Mouse (Mus musculus): Measurements from ENCODE around the gene Itpr1. TPM values are rescaled to one million over a fixed set of nuclear protein-coding genes. Genes with fewer than 3 reads are reported as not detected.
A peak's percentile ranks its signal among the peaks of the same experiment; 100 is the strongest.

The Itpr1 gene
- polyA plus RNA-seq, 1 experiment from 2014 or later: 16.6 TPM

DNA sequence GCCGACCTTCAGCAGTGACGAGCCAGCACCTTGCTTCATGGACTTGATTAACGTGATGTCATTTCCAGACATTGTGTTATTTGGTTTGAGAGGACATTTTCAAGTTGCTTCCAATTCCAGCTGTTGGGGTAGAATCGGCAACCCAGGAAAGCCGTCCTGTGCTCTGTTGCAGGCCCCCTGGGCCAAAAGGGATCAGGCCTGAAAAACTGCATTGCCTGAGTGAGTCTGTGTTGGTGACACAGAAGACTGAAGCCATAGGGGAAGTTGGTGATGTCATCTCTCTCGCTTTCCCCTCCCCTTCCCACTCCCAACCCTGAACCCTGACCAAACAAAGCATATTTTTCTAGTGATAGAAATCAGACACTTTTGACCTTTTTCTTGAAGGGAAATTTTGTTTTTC, 114.7 kb downstream of the Itpr1 start:
- no peak overlapping the region for H3K4me2 ChIP-seq (ENCODE audit: low read length)
- peak overlapping the region; percentile 35 to 56; a peak in 2 of 4 replicates for H3K27ac ChIP-seq (replicated peaks in 1 of 2; ENCODE audit: control insufficient read depth in 1 of 2, insufficient read depth in 1 of 2, low read depth in 2 of 2, low read length in 2 of 2)
- no peaks in the 10 kb centered on the region for H3K27me3 ChIP-seq (ENCODE audit: control insufficient read depth, insufficient read depth, low read length)
- no peaks in the 10 kb centered on the region for H3K9me3 ChIP-seq (ENCODE audit: control insufficient read depth, low read length)
- H3K9ac ChIP-seq (ENCODE audit: low read length): no peak overlapping the region
- WGBS: 62% methylated on average over 6 of the region's 6 CpGs
- no peaks in the 10 kb centered on the region for H3K36me3 ChIP-seq (ENCODE audit: control insufficient read depth, insufficient read depth, low read length)
- ATAC-seq (ENCODE audit: insufficient number of reproducible peaks, insufficient read depth, low FRiP score, low read depth): no peak
- peaks cover 17 to 34% of the 10 kb centered on the region in 2 experiments for H3K4me1 ChIP-seq (ENCODE audit: control insufficient read depth in 2 of 2, insufficient read depth in 2 of 2, low read length in 2 of 2)
- H3K4me3 ChIP-seq (ENCODE audit: control insufficient read depth in 1 of 2, insufficient read depth in 1 of 2, low read depth in 1 of 2, low read length in 2 of 2): no peak overlapping the region

DNA sequence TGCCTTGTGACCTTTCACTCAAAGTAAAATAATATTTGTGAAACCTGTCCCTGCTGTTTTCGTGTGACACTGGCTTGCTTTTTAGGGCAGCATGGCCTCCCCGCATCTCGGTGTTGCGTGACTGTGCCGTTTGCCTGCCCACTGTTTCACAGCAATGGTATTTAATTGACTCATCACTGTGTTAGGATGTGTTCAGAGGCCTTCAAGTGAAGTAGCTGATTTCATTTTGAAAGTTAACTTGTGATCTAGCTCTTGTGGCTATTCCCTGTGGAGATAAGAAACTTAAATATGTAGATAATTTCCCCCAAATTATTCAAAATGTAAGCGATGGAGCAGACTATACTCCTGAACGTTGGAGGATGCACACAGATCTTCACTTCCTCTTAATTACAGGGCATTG, 115.4 kb downstream of the Itpr1 start:
- 78% methylated on average over 7 of the region's 7 CpGs for WGBS
- H3K4me1 ChIP-seq (ENCODE audit: control insufficient read depth in 2 of 2, insufficient read depth in 2 of 2, low read length in 2 of 2): peaks cover 17 to 34% of the 10 kb centered on the region in 2 experiments
- H3K4me3 ChIP-seq (ENCODE audit: control insufficient read depth in 1 of 2, insufficient read depth in 1 of 2, low read depth in 1 of 2, low read length in 2 of 2): no peak overlapping the region
- no peak overlapping the region for H3K9ac ChIP-seq (ENCODE audit: low read length)
- ATAC-seq (ENCODE audit: insufficient number of reproducible peaks, insufficient read depth, low FRiP score, low read depth): no peak
- H3K9me3 ChIP-seq (ENCODE audit: control insufficient read depth, low read length): no peaks in the 10 kb centered on the region
- H3K27me3 ChIP-seq (ENCODE audit: control insufficient read depth, insufficient read depth, low read length): no peaks in the 10 kb centered on the region
- H3K36me3 ChIP-seq (ENCODE audit: control insufficient read depth, insufficient read depth, low read length): no peaks in the 10 kb centered on the region
- no peak overlapping the region for H3K4me2 ChIP-seq (ENCODE audit: low read length)
- no peak overlapping the region for H3K27ac ChIP-seq (replicated peaks in 1 of 2; ENCODE audit: control insufficient read depth in 1 of 2, insufficient read depth in 1 of 2, low read depth in 2 of 2, low read length in 2 of 2)

- WGBS: 47% methylated on average over 8 of the region's 8 CpGs
- Histone ChIP-seq H3K27me3 (ENCODE audit: control insufficient read depth, insufficient read depth, low read length) (no peaks in the 10 kb centered on the region), H3K4me3 (ENCODE audit: control insufficient read depth in 1 of 2, insufficient read depth in 1 of 2, low read depth in 1 of 2, low read length in 2 of 2) (no peak overlapping the region), H3K4me2 (ENCODE audit: low read length) (no peak overlapping the region), H3K9me3 (ENCODE audit: control insufficient read depth, low read length) (no peaks in the 10 kb centered on the region), H3K36me3 (ENCODE audit: control insufficient read depth, insufficient read depth, low read length) (no peaks in the 10 kb centered on the region), H3K4me1 (ENCODE audit: control insufficient read depth in 2 of 2, insufficient read depth in 2 of 2, low read length in 2 of 2) (peaks cover 20 to 34% of the 10 kb centered on the region in 2 experiments), H3K9ac (ENCODE audit: low read length) (no peak overlapping the region), H3K27ac (replicated peaks in 1 of 2; ENCODE audit: control insufficient read depth in 1 of 2, insufficient read depth in 1 of 2, low read depth in 2 of 2, low read length in 2 of 2) (no peak overlapping the region; a peak in 1 of 4 replicates)
- no peak for ATAC-seq (ENCODE audit: insufficient number of reproducible peaks, insufficient read depth, low FRiP score, low read depth)
Measured at GRCm38 (mm10) chr6:108330461-108330860, 117.6 kb downstream of the Itpr1 start.

GRCm38 (mm10) chr6:108331268-108331667, 118.4 kb downstream of the Itpr1 start:
- WGBS: 62% methylated on average over 3 of the region's 3 CpGs
- ATAC-seq (ENCODE audit: insufficient number of reproducible peaks, insufficient read depth, low FRiP score, low read depth): no peak
- H3K4me1 ChIP-seq (ENCODE audit: control insufficient read depth in 2 of 2, insufficient read depth in 2 of 2, low read length in 2 of 2): peaks cover 16 to 26% of the 10 kb centered on the region in 2 experiments
- H3K4me2 ChIP-seq (ENCODE audit: low read length): no peak overlapping the region
- H3K36me3 ChIP-seq (ENCODE audit: control insufficient read depth, insufficient read depth, low read length): no peaks in the 10 kb centered on the region
- H3K27ac ChIP-seq (replicated peaks in 1 of 2; ENCODE audit: control insufficient read depth in 1 of 2, insufficient read depth in 1 of 2, low read depth in 2 of 2, low read length in 2 of 2): no peak overlapping the region
- no peak overlapping the region for H3K4me3 ChIP-seq (ENCODE audit: control insufficient read depth in 1 of 2, insufficient read depth in 1 of 2, low read depth in 1 of 2, low read length in 2 of 2)
- no peak overlapping the region for H3K9ac ChIP-seq (ENCODE audit: low read length)
- H3K9me3 ChIP-seq (ENCODE audit: control insufficient read depth, low read length): no peaks in the 10 kb centered on the region
- no peaks in the 10 kb centered on the region for H3K27me3 ChIP-seq (ENCODE audit: control insufficient read depth, insufficient read depth, low read length)

GRCm38 (mm10) chr6:108334059-108334458, 121.2 kb downstream of the Itpr1 start:
- no peak overlapping the region for H3K4me3 ChIP-seq (ENCODE audit: control insufficient read depth in 1 of 2, insufficient read depth in 1 of 2, low read depth in 1 of 2, low read length in 2 of 2)
- no peak overlapping the region for H3K9ac ChIP-seq (ENCODE audit: low read length)
- peaks cover 8 to 16% of the 10 kb centered on the region in 2 experiments for H3K4me1 ChIP-seq (ENCODE audit: control insufficient read depth in 2 of 2, insufficient read depth in 2 of 2, low read length in 2 of 2)
- no peaks in the 10 kb centered on the region for H3K9me3 ChIP-seq (ENCODE audit: control insufficient read depth, low read length)
- no peak for ATAC-seq (ENCODE audit: insufficient number of reproducible peaks, insufficient read depth, low FRiP score, low read depth)
- H3K27ac ChIP-seq (replicated peaks in 1 of 2; ENCODE audit: control insufficient read depth in 1 of 2, insufficient read depth in 1 of 2, low read depth in 2 of 2, low read length in 2 of 2): no peak overlapping the region
- no peaks in the 10 kb centered on the region for H3K27me3 ChIP-seq (ENCODE audit: control insufficient read depth, insufficient read depth, low read length)
- no peak overlapping the region for H3K4me2 ChIP-seq (ENCODE audit: low read length)
- 83% methylated on average over 3 of the region's 3 CpGs for WGBS
- H3K36me3 ChIP-seq (ENCODE audit: control insufficient read depth, insufficient read depth, low read length): no peaks in the 10 kb centered on the region

- Histone ChIP-seq H3K9ac (ENCODE audit: low read length) (no peak overlapping the region), H3K36me3 (ENCODE audit: control insufficient read depth, insufficient read depth, low read length) (peaks cover 8% of the 10 kb centered on the region), H3K9me3 (ENCODE audit: control insufficient read depth, low read length) (no peaks in the 10 kb centered on the region), H3K27me3 (ENCODE audit: control insufficient read depth, insufficient read depth, low read length) (no peaks in the 10 kb centered on the region), H3K4me2 (ENCODE audit: low read length) (no peak overlapping the region), H3K4me3 (ENCODE audit: control insufficient read depth in 1 of 2, insufficient read depth in 1 of 2, low read depth in 1 of 2, low read length in 2 of 2) (no peak overlapping the region), H3K27ac (replicated peaks in 1 of 2; ENCODE audit: control insufficient read depth in 1 of 2, insufficient read depth in 1 of 2, low read depth in 2 of 2, low read length in 2 of 2) (no peak overlapping the region), H3K4me1 (ENCODE audit: control insufficient read depth in 2 of 2, insufficient read depth in 2 of 2, low read length in 2 of 2) (peaks cover 6 to 13% of the 10 kb centered on the region in 2 experiments)
- ATAC-seq (ENCODE audit: insufficient number of reproducible peaks, insufficient read depth, low FRiP score, low read depth): no peak
Measured at GRCm38 (mm10) chr6:108335202-108335823, 122.4 kb downstream of the Itpr1 start.

- Histone ChIP-seq H3K27me3 (ENCODE audit: control insufficient read depth, insufficient read depth, low read length) (no peaks in the 10 kb centered on the region), H3K27ac (replicated peaks in 1 of 2; ENCODE audit: control insufficient read depth in 1 of 2, insufficient read depth in 1 of 2, low read depth in 2 of 2, low read length in 2 of 2) (no peak overlapping the region), H3K9me3 (ENCODE audit: control insufficient read depth, low read length) (no peaks in the 10 kb centered on the region), H3K36me3 (ENCODE audit: control insufficient read depth, insufficient read depth, low read length) (peaks cover 15% of the 10 kb centered on the region), H3K9ac (ENCODE audit: low read length) (no peak overlapping the region), H3K4me1 (ENCODE audit: control insufficient read depth in 2 of 2, insufficient read depth in 2 of 2, low read length in 2 of 2) (peaks cover 4 to 11% of the 10 kb centered on the region in 2 experiments), H3K4me3 (ENCODE audit: control insufficient read depth in 1 of 2, insufficient read depth in 1 of 2, low read depth in 1 of 2, low read length in 2 of 2) (no peak overlapping the region), H3K4me2 (ENCODE audit: low read length) (no peak overlapping the region)
- WGBS: 88% methylated on average over 6 of the region's 6 CpGs
- ATAC-seq (ENCODE audit: insufficient number of reproducible peaks, insufficient read depth, low FRiP score, low read depth): no peak
Measured at GRCm38 (mm10) chr6:108336506-108336905, 123.6 kb downstream of the Itpr1 start.

DNA sequence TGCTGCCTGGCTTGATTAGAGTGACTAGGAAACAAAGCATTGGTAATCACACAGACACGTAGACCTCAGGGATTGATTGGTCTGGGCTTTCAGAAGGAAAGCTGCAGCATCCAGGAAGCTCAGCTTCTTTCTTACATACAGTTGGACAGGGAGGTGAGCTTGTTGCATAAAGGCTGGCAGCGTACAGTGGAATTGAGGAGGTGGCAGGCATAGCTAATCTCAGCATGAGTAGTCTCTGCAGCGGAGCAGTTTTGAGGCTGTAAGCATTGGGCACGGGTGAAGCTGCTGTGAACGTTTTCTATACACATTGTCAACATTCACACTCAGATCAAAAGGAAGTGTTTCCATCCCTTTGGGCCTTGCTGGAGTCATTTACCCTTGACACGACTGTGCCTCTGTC, 124.4 kb downstream of the Itpr1 start:
- Histone ChIP-seq H3K4me2 (ENCODE audit: low read length) (no peak overlapping the region), H3K4me3 (ENCODE audit: control insufficient read depth in 1 of 2, insufficient read depth in 1 of 2, low read depth in 1 of 2, low read length in 2 of 2) (no peak overlapping the region), H3K9ac (ENCODE audit: low read length) (no peak overlapping the region), H3K36me3 (ENCODE audit: control insufficient read depth, insufficient read depth, low read length) (peaks cover 15% of the 10 kb centered on the region), H3K27me3 (ENCODE audit: control insufficient read depth, insufficient read depth, low read length) (no peaks in the 10 kb centered on the region), H3K9me3 (ENCODE audit: control insufficient read depth, low read length) (no peaks in the 10 kb centered on the region), H3K4me1 (ENCODE audit: control insufficient read depth in 2 of 2, insufficient read depth in 2 of 2, low read length in 2 of 2) (peaks cover 4 to 11% of the 10 kb centered on the region in 2 experiments), H3K27ac (replicated peaks in 1 of 2; ENCODE audit: control insufficient read depth in 1 of 2, insufficient read depth in 1 of 2, low read depth in 2 of 2, low read length in 2 of 2) (no peak overlapping the region)
- 66% methylated on average over 6 of the region's 6 CpGs for WGBS
- no peak for ATAC-seq (ENCODE audit: insufficient number of reproducible peaks, insufficient read depth, low FRiP score, low read depth)

Measured in heart, embryonic 14.5 days (tissue).